Mouse (Mus musculus) MEL (cell line): Measurements from ENCODE around the gene Sertad1. TPM values are rescaled to one million over a fixed set of nuclear protein-coding genes. Genes with fewer than 3 reads are reported as not detected.

Experiments
- DNase-seq: peaks from one replicate; pipeline ENCODE4 v3.0.0; 2011; ENCODE audit warnings: low read depth, low spot score
- H3K27ac ChIP-seq: 2 replicates; pipeline ENCODE4 v1.5.1; 2012; ENCODE audit warnings: low read depth, mild to moderate bottlenecking, control low read depth, low read length, moderate library complexity; ENCODE audit not compliant: control insufficient read depth
- H3K27me3 ChIP-seq, 2 experiments: fragments of 150-350 bp in 1 of 2; sonication (generic) in 1 of 2; 2 replicates each; pipeline ENCODE4 v1.6.1; 2012; ENCODE audit warnings: low read length in 2 of 2, mild to moderate bottlenecking in 2 of 2, improper control_type of control experiment in 1 of 2, moderate library complexity in 1 of 2; ENCODE audit not compliant: insufficient read depth in 2 of 2, control insufficient read depth in 1 of 2
- H3K36me3 ChIP-seq, 2 experiments: 2 replicates each; pipeline ENCODE4 v1.6.1; 2012 to 2014; ENCODE audit warnings: low read length in 2 of 2, improper control_type of control experiment in 1 of 2, inconsistent platforms in 1 of 2, mild to moderate bottlenecking in 1 of 2; ENCODE audit not compliant: insufficient read depth in 2 of 2, control insufficient read depth in 1 of 2
- H3K4me1 ChIP-seq, 2 experiments: fragments of 150-350 bp in 1 of 2; sonication (generic) in 1 of 2; 2 replicates each; pipeline ENCODE4 v1.6.1; 2012; ENCODE audit warnings: low read length in 2 of 2, improper control_type of control experiment in 1 of 2, mild to moderate bottlenecking in 1 of 2; ENCODE audit not compliant: insufficient read depth in 2 of 2, control insufficient read depth in 1 of 2
- H3K4me3 ChIP-seq, 2 experiments: fragments of 150-350 bp in 1 of 2; sonication (generic) in 1 of 2; 2 replicates each; pipeline ENCODE4 v1.5.1; 2012; ENCODE audit warnings: low read depth in 2 of 2, low read length in 2 of 2, mild to moderate bottlenecking in 2 of 2, moderate library complexity in 2 of 2, control low read depth in 1 of 2, improper control_type of control experiment in 1 of 2; ENCODE audit not compliant: control insufficient read depth in 1 of 2, insufficient read depth in 1 of 2
- H3K79me2 ChIP-seq: 2 replicates; pipeline ENCODE4 v1.6.1; 2012; ENCODE audit warnings: mild to moderate bottlenecking, low read length, moderate library complexity; ENCODE audit not compliant: control insufficient read depth, poor library complexity, insufficient read depth
- H3K9ac ChIP-seq: 2 replicates; pipeline ENCODE4 v1.6.1; 2012; ENCODE audit warnings: low read depth, mild to moderate bottlenecking, control low read depth, low read length, moderate library complexity; ENCODE audit not compliant: control insufficient read depth, poor library complexity, severe bottlenecking
- H3K9me3 ChIP-seq: fragments of 150-350 bp; sonication (generic); replicated peaks from 2 replicates; pipeline ENCODE4 v1.6.1; 2012; ENCODE audit warnings: mild to moderate bottlenecking, low read length, improper control_type of control experiment, moderate library complexity; ENCODE audit not compliant: insufficient read depth
- CHD1 ChIP-seq: IDR thresholded peaks from 2 replicates; pipeline ENCODE4 v1.6.1; 2012; ENCODE audit warnings: low read depth, mild to moderate bottlenecking, inconsistent platforms, low read length, improper control_type of control experiment
- CHD2 ChIP-seq: IDR thresholded peaks from 2 replicates; pipeline ENCODE4 v1.6.1; 2011; ENCODE audit warnings: low read length, improper control_type of control experiment
- ELF1 ChIP-seq: IDR thresholded peaks from 2 replicates; pipeline ENCODE4 v1.6.1; 2014; ENCODE audit warnings: low read depth, mild to moderate bottlenecking, inconsistent platforms, low read length, improper control_type of control experiment, moderate library complexity
- ETS1 ChIP-seq: IDR thresholded peaks from 2 replicates; pipeline ENCODE4 v1.6.1; 2012; ENCODE audit warnings: low read depth, mild to moderate bottlenecking, inconsistent platforms, low read length, improper control_type of control experiment, moderate library complexity
- GABPA ChIP-seq: IDR thresholded peaks from 2 replicates; pipeline ENCODE4 v1.6.1; 2012; ENCODE audit warnings: low read depth, mild to moderate bottlenecking, inconsistent platforms, low read length, improper control_type of control experiment, moderate library complexity
- HCFC1 ChIP-seq: IDR thresholded peaks from 2 replicates; pipeline ENCODE4 v1.6.1; 2012; ENCODE audit warnings: low read depth, mild to moderate bottlenecking, inconsistent platforms, low read length, improper control_type of control experiment, moderate library complexity
- JUND ChIP-seq: IDR thresholded peaks from 2 replicates; pipeline ENCODE4 v1.6.1; 2011; ENCODE audit warnings: low read depth, mild to moderate bottlenecking, improper control_type of control experiment, low read length
- MAFK ChIP-seq: IDR thresholded peaks from 2 replicates; pipeline ENCODE4 v1.6.1; 2011; ENCODE audit warnings: low read depth, mild to moderate bottlenecking, low read length, improper control_type of control experiment, borderline replicate concordance
- MAZ ChIP-seq: IDR thresholded peaks from 2 replicates; pipeline ENCODE4 v1.6.1; 2012; ENCODE audit warnings: low read depth, mild to moderate bottlenecking, inconsistent platforms, low read length, improper control_type of control experiment
- MYB ChIP-seq: IDR thresholded peaks from 2 replicates; pipeline ENCODE4 v1.6.1; 2011; ENCODE audit warnings: mild to moderate bottlenecking, low read depth, low read length, improper control_type of control experiment
- MYC ChIP-seq: IDR thresholded peaks from 2 replicates; pipeline ENCODE4 v1.6.1; 2011; ENCODE audit warnings: low read depth, mild to moderate bottlenecking, low read length, improper control_type of control experiment, moderate library complexity
- NRF1 ChIP-seq: IDR thresholded peaks from 2 replicates; pipeline ENCODE4 v1.6.1; 2014; ENCODE audit warnings: low read depth, mild to moderate bottlenecking, inconsistent platforms, low read length, improper control_type of control experiment, moderate library complexity; ENCODE audit not compliant: poor library complexity, insufficient read depth, severe bottlenecking
- RAD21 ChIP-seq: IDR thresholded peaks from 2 replicates; pipeline ENCODE4 v1.6.1; 2011; ENCODE audit warnings: mild to moderate bottlenecking, low read depth, low read length, improper control_type of control experiment
- SMC3 ChIP-seq: IDR thresholded peaks from 2 replicates; pipeline ENCODE4 v1.6.1; 2011; ENCODE audit warnings: low read depth, low read length, improper control_type of control experiment
- TBP ChIP-seq: IDR thresholded peaks from 2 replicates; pipeline ENCODE4 v1.8.0; 2011; ENCODE audit warnings: low read depth, low read length, improper control_type of control experiment
- ZC3H11A ChIP-seq: IDR thresholded peaks from 2 replicates; pipeline ENCODE4 v1.6.1; 2012; ENCODE audit warnings: low read depth, mild to moderate bottlenecking, inconsistent platforms, low read length, improper control_type of control experiment
- ZKSCAN1 ChIP-seq: IDR thresholded peaks from 2 replicates; pipeline ENCODE4 v1.6.1; 2012; ENCODE audit warnings: low read depth, mild to moderate bottlenecking, inconsistent platforms, low read length, improper control_type of control experiment, moderate library complexity
- polyA plus RNA-seq, 2 experiments: library from polyadenylated mRNA; stranded (reverse) in 1 of 2; unstranded in 1 of 2; fragments of >175 nt in 1 of 2; fragments of >200 nt in 1 of 2; gene quantifications; 2 replicates each; pipeline versions ENCODE4 v1.2.1 to v1.2.4; 2012; ENCODE audit warnings: low replicate concordance in 2 of 2, low read depth in 1 of 2; ENCODE audit not compliant: insufficient read length in 2 of 2, insufficient read depth in 1 of 2, missing spikeins in 1 of 2
- total RNA-seq: library from RNA; depleted of rRNA; stranded (reverse); fragments of 300-350 nt; gene quantifications from 2 replicates; pipeline ENCODE4 v1.2.3, GENCODE M21; 2012

The Sertad1 gene
- total and polyA plus RNA-seq, 3 experiments, result 9.9 to 10.6 TPM; not detected in 1

GRCm38 (mm10) chr7:27467648-27468047 is 19.1 kb upstream of the Sertad1 start:
- peaks cover 0 to 6% of the 10 kb centered on the region in 2 experiments for H3K36me3 ChIP-seq

GRCm38 (mm10) chr7:27471390-27472120 is 15.2 kb upstream of the Sertad1 start:
- Histone ChIP-seq H3K36me3 (peaks cover 0 to 10% of the 10 kb centered on the region in 2 experiments; a peak in 3 of 4 replicates), H3K4me3 (peak overlapping the region in 1 of 2 experiments; percentile 97; a peak in 2 of 4 replicates), H3K9me3 (no peaks in the 10 kb centered on the region), H3K4me1 (peaks cover 2 to 9% of the 10 kb centered on the region in 2 experiments; a peak in 3 of 4 replicates)
- no peak for DNase-seq
- TF ChIP-seq MAZ (no peak), CHD2 (no peak), MYB (no peak), ZKSCAN1 (no peak), HCFC1 (no peak), ETS1 (no peak), NRF1 (no peak), JUND (no peak), RAD21 (no peak), TBP (no peak), CHD1 (no peak), MAFK (no peak), ELF1 (no peak), ZC3H11A (no peak), SMC3 (no peak), MYC (no peak)
- TF ChIP-seq, all 39 proteins: peak for 0
- H3K27ac ChIP-seq, result no peak overlapping the region
- H3K27me3 ChIP-seq, result no peaks in the 10 kb centered on the region
- no peak overlapping the region; the same call in 1 of the 2 replicates for H3K9ac ChIP-seq
- no peaks in the 10 kb centered on the region; the same call in 1 of the 2 replicates for H3K79me2 ChIP-seq

More at GRCm38 (mm10) chr7:27467648-27468047, 19.1 kb upstream of the Sertad1 start:
- no peak overlapping the region for H3K4me3 ChIP-seq
- no peak for TF ChIP-seq GABPA
- no peak for DNase-seq
- no peaks in the 10 kb centered on the region; the same call in 1 of the 2 replicates for H3K79me2 ChIP-seq
- no peak overlapping the region for H3K27ac ChIP-seq
- H3K9ac ChIP-seq, result no peak overlapping the region
- peaks cover 2 to 4% of the 10 kb centered on the region in 2 experiments; a peak in 2 of 4 replicates for H3K4me1 ChIP-seq
- no peaks in the 10 kb centered on the region for H3K27me3 ChIP-seq
- no peaks in the 10 kb centered on the region for H3K9me3 ChIP-seq
